Mouse (Mus musculus) stomach, embryonic 15.5 days (tissue): ENCODE results near the gene Rpusd2. TPM values are rescaled to one million over a fixed set of nuclear protein-coding genes. Genes with fewer than 3 reads are reported as not detected.
A peak's percentile ranks its signal among the peaks of the same experiment; 100 is the strongest.

Source experiments
- ATAC-seq: fragments of 200-750 bp; cut with Nextera tagmentation; 2 replicates; pipeline ENCODE4 v1.8.0; 2017; ENCODE audit warnings: low read depth, moderate number of reproducible peaks, moderate TSS enrichment; ENCODE audit not compliant: insufficient read depth, low FRiP score
- H3K27ac ChIP-seq: fragments of 300-500 bp; sonication (generic); 2 replicates; pipeline ENCODE4 v1.5.1; 2015; ENCODE audit warnings: mild to moderate bottlenecking, inconsistent platforms
- H3K27me3 ChIP-seq: fragments of 300-500 bp; sonication (generic); replicated peaks from 2 replicates; pipeline ENCODE4 v1.6.1; 2015; ENCODE audit warnings: inconsistent platforms
- H3K36me3 ChIP-seq: fragments of 300-500 bp; sonication (generic); 2 replicates; pipeline ENCODE4 v1.6.1; 2015; ENCODE audit warnings: inconsistent platforms
- H3K4me1 ChIP-seq: fragments of 300-500 bp; sonication (generic); 2 replicates; pipeline ENCODE4 v1.6.1; 2015; ENCODE audit warnings: inconsistent platforms
- H3K4me2 ChIP-seq: fragments of 300-500 bp; sonication (generic); 2 replicates; pipeline ENCODE4 v1.6.1; 2015; ENCODE audit warnings: mild to moderate bottlenecking, inconsistent platforms
- H3K4me3 ChIP-seq: fragments of 300-500 bp; sonication (generic); replicated peaks from 2 replicates; pipeline ENCODE4 v1.5.1; 2015; ENCODE audit warnings: inconsistent platforms
- H3K9ac ChIP-seq: fragments of 300-500 bp; sonication (generic); 2 replicates; pipeline ENCODE4 v1.6.1; 2015; ENCODE audit warnings: inconsistent platforms
- H3K9me3 ChIP-seq: fragments of 300-500 bp; sonication (generic); 2 replicates; pipeline ENCODE4 v1.6.1; 2016; ENCODE audit warnings: inconsistent platforms
- WGBS: fragments of 180-500 bp; shearing (Covaris S2); methylation state at CpG from one replicate; pipeline ENCODE4 v1.1.7; 2015; 5-methylcytosine and 5-hydroxymethylcytosine counted together
- polyA plus RNA-seq: library from polyadenylated mRNA; unstranded; fragments of >200 nt; fragmentation: Nextera tagmentation; extraction: Ambion mirVana; gene quantifications from 2 replicates; pipeline ENCODE4 v1.2.1, GENCODE M21; 2015

Rpusd2 gene
- polyA plus RNA-seq, 1 experiment from 2014 or later: 4.1 TPM

DNA sequence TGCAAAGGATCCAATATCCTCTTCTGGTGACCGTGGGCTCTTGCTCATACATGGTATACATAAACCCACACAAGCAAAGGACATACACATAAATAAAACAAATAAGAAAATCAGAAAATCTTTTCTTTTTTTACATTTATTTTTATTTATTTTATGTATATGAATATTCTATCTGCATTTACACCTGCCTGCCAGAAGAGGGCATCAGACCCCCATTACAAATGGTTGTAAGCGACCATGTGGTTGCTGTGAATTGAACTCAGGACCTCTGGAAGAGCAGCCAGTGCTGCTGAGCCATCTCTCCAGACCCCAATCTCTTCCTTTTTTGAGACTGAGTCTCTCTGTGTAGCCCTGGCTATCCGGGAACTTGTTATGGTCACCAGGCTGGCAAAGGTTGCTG lies 16.9 kb upstream of the Rpusd2 start:
- peaks cover 8% of the 10 kb centered on the region; the same call in 1 of the 2 replicates for H3K4me1 ChIP-seq
- H3K9me3 ChIP-seq: no peaks in the 10 kb centered on the region
- no peak overlapping the region for H3K4me2 ChIP-seq
- WGBS: 91% methylated on average over 3 of the region's 3 CpGs
- H3K27me3 ChIP-seq: no peaks in the 10 kb centered on the region
- H3K4me3 ChIP-seq: no peak overlapping the region
- ATAC-seq: no peak
- no peak overlapping the region for H3K27ac ChIP-seq
- no peak overlapping the region for H3K9ac ChIP-seq
- H3K36me3 ChIP-seq: peaks cover 17% of the 10 kb centered on the region

DNA sequence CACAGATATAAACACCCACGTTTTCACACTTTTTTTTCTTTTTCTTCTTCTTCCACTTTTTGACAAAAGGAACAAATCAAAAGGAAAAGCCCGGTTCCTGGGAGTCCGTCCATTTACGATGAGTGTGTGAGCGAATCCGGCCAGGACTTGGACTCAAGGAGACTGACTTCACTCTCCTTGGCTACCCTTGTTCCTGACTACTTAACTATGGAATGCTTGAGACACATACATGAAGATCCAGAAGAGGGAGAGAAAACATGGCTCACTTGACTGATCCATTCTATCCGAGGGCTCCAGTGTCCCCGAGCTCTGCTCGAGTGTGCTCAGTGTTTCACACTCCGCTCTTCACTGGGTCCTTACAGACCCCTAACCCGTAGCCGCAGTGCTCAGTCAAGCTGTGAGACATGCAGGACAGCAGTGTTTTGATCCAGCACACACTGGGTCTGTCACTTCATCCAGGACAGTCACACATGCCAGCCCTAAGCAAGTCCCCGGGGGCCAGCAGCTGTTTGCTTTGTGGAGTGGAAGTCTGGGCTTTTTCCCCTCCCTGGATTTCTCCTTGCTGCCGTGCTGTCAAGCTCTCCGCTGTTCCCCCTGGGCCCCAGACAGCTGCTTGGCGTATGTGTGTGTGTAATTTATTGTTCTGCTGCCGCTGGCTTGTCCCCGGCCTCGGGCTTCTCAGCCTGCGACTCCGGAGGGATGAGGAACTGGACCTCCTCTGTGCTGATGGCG lies 16.0 kb upstream of the Rpusd2 start:
- no peaks in the 10 kb centered on the region for H3K9me3 ChIP-seq
- peak overlapping the region; percentile 76 for H3K27ac ChIP-seq
- 40% methylated on average over 22 of the region's 22 CpGs for WGBS
- no peak overlapping the region for H3K9ac ChIP-seq
- ATAC-seq: peak; percentile 47; the same call in 1 of the 2 replicates
- no peaks in the 10 kb centered on the region for H3K27me3 ChIP-seq
- H3K4me3 ChIP-seq: no peak overlapping the region
- peaks cover 8% of the 10 kb centered on the region; the same call in 1 of the 2 replicates for H3K4me1 ChIP-seq
- H3K4me2 ChIP-seq: peak overlapping the region; percentile 24; the same call in 1 of the 2 replicates
- peaks cover 22% of the 10 kb centered on the region for H3K36me3 ChIP-seq

DNA sequence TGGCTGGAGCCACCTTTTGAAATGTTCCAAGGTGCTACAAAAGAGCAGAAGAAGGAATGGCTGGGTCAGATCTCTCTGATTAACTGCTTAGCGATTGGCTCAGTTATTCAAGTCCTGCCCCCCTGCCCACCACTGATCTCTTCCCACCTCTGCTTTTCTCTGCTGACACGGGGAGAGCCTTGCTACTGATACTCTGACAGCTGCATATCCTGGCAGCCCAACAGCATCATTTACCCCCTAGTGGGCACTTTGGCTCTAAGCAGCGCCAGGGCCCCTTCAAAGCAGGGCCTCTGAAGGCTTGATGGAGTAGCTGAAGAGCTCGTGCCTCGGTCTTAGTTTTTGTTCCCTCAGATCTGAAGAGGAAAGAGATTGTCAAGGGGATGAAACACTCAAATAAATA lies 15.5 kb upstream of the Rpusd2 start:
- WGBS: 26% methylated on average over 5 of the region's 5 CpGs
- no peaks in the 10 kb centered on the region for H3K9me3 ChIP-seq
- ATAC-seq: no peak
- H3K4me2 ChIP-seq: peak overlapping the region; percentile 24
- peaks cover 8% of the 10 kb centered on the region; the same call in 1 of the 2 replicates for H3K4me1 ChIP-seq
- H3K36me3 ChIP-seq: peaks cover 22% of the 10 kb centered on the region
- peak overlapping the region; percentile 76 for H3K27ac ChIP-seq
- no peak overlapping the region for H3K4me3 ChIP-seq
- no peaks in the 10 kb centered on the region for H3K27me3 ChIP-seq
- H3K9ac ChIP-seq: no peak overlapping the region

DNA sequence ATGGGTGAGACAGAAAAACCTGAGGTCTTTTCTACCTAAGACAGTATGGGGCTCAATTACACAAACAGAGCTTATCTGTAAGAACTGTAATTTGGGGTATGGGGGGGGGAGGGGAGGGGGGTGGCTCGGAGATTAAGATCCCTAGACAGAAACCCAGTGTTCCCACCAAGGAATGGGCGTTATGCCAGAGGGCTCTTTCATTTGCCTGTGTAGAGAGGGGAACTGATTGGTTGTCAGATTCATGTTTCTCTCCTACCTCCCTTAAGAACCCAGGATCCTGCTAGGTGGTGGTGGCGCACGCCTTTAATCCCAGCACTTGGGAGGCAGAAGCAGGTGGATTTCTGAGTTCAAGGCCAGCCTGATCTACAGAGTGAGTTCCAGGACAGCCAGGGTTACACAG lies 15.1 kb upstream of the Rpusd2 start:
- Histone ChIP-seq H3K4me2 (no peak overlapping the region), H3K4me1 (peaks cover 8% of the 10 kb centered on the region; the same call in 1 of the 2 replicates), H3K27me3 (no peaks in the 10 kb centered on the region), H3K4me3 (no peak overlapping the region), H3K9ac (no peak overlapping the region), H3K36me3 (peaks cover 22% of the 10 kb centered on the region), H3K27ac (peak overlapping the region; percentile 76; the same call in 1 of the 2 replicates), H3K9me3 (no peaks in the 10 kb centered on the region)
- ATAC-seq: no peak
- WGBS: 59% methylated on average over 4 of the region's 4 CpGs

DNA sequence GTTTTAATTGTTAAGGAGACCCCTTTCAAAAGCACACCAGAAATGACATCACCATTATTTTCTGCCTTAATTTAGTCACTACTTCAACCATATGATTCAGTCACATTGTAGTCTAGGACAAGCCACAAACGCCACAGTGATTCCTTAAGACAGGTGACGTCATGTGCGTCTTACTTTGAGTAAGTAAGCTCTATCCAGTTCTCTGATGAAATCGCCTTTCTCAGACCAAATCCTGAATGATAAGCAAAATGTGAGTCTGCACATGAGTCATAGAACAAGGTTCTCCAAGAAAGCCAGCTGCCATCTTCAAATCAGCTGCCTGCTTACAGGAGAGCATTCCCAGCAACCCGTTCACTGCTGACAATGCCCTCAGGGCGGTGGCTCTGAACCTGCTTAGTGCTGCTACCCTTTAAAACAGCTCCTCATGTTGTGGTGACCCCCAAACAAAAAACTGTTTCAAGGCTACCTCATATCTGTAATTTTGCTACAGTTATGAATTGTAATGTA lies 11.4 kb upstream of the Rpusd2 start:
- peaks cover 27% of the 10 kb centered on the region for H3K36me3 ChIP-seq
- no peak overlapping the region for H3K4me3 ChIP-seq
- no peak overlapping the region for H3K9ac ChIP-seq
- no peak for ATAC-seq
- no peaks in the 10 kb centered on the region for H3K9me3 ChIP-seq
- no peak overlapping the region for H3K4me2 ChIP-seq
- 95% methylated on average over 6 of the region's 6 CpGs for WGBS
- H3K4me1 ChIP-seq: peaks cover 8% of the 10 kb centered on the region; the same call in 1 of the 2 replicates
- no peak overlapping the region for H3K27ac ChIP-seq
- no peaks in the 10 kb centered on the region for H3K27me3 ChIP-seq

DNA sequence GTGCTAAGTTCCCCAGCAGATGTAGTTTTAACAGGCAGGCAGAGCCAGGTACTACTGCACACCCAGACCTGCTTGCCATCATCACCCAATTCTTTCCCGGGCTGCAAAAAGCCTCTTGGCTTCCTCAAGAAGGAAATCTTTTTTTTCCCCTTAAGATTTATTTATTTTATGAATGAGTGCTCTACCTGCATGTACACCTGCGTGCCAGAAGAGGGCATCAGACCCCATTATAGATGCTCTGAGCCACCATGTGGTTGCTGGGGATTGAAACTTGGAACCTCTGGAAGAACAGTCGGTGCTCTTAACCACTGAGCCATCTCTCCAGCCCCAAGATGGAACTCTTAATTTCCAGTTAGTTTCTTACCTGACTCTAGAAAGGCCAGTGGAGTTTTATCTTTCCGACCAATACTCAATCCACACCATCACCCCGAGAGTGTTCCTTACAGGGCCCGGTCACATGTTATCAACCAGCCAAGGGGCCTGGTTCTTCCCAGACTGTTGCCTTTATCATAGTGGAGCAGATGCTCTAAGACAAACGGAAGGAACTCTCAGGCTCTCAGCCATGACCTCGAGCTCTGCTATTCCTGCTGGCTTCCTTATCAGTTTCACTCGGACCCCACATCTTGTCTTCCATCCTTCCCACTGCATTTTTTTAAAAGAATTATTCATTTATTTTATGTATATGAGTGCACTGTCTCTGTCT lies 9.9 kb upstream of the Rpusd2 start:
- WGBS: 62% methylated on average over 9 of the region's 9 CpGs
- peak; percentile 79; the same call in 1 of the 2 replicates for ATAC-seq
- no peak overlapping the region for H3K4me3 ChIP-seq
- no peak overlapping the region for H3K4me2 ChIP-seq
- H3K9ac ChIP-seq: no peak overlapping the region
- H3K27ac ChIP-seq: no peak overlapping the region
- H3K4me1 ChIP-seq: peaks cover 7% of the 10 kb centered on the region
- no peaks in the 10 kb centered on the region for H3K27me3 ChIP-seq
- H3K36me3 ChIP-seq: peaks cover 27% of the 10 kb centered on the region
- no peaks in the 10 kb centered on the region for H3K9me3 ChIP-seq

DNA sequence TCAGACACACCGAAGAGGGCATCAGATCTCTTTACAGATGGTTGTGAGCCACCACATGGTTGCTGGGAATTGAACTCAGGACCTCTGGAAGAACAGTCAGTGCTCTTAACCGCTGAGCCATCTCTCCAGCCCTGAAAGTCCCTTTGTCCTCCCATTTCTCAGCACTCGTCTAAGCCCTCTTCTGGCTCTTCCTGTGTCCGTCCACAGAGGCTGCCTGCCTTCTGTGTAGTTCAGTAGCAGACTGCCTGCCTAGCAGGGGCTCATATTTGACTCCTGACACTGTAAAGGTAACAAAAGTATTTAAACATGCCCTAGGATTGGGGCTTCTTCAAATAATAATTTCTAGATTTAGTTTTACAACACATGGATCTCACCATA lies 9.4 kb upstream of the Rpusd2 start:
- peaks cover 8% of the 10 kb centered on the region for H3K4me1 ChIP-seq
- no peaks in the 10 kb centered on the region for H3K27me3 ChIP-seq
- H3K27ac ChIP-seq: no peak overlapping the region
- WGBS: 65% methylated on average over 4 of the region's 4 CpGs
- H3K4me3 ChIP-seq: no peak overlapping the region
- ATAC-seq: no peak
- H3K4me2 ChIP-seq: no peak overlapping the region
- H3K9me3 ChIP-seq: no peaks in the 10 kb centered on the region
- peaks cover 27% of the 10 kb centered on the region for H3K36me3 ChIP-seq
- H3K9ac ChIP-seq: no peak overlapping the region

DNA sequence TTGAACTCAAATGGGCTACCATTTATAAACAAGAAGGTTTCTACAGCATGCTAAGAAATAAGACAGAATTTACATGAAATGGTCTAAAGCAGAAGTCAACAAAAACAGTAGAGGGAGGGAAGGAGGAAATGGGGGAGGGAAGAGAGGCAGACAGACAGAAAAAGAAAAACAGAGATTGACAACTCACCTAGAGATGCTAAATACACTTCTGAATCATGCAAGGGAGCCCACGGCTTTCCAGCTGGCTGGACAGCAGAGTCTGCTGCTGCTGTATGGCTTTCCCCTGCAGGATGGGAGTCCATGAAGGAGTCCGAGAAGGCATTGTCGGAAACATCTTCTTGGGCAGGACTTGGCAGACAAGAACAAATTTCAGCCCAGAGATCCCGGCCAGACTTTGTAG lies 7.6 kb upstream of the Rpusd2 start:
- Histone ChIP-seq H3K27ac (no peak overlapping the region), H3K4me3 (no peak overlapping the region), H3K4me2 (no peak overlapping the region), H3K27me3 (no peaks in the 10 kb centered on the region), H3K4me1 (peaks cover 8% of the 10 kb centered on the region), H3K36me3 (peaks cover 16% of the 10 kb centered on the region; the same call in 1 of the 2 replicates), H3K9me3 (no peaks in the 10 kb centered on the region), H3K9ac (no peak overlapping the region)
- 87% methylated on average over 4 of the region's 4 CpGs for WGBS
- no peak for ATAC-seq

DNA sequence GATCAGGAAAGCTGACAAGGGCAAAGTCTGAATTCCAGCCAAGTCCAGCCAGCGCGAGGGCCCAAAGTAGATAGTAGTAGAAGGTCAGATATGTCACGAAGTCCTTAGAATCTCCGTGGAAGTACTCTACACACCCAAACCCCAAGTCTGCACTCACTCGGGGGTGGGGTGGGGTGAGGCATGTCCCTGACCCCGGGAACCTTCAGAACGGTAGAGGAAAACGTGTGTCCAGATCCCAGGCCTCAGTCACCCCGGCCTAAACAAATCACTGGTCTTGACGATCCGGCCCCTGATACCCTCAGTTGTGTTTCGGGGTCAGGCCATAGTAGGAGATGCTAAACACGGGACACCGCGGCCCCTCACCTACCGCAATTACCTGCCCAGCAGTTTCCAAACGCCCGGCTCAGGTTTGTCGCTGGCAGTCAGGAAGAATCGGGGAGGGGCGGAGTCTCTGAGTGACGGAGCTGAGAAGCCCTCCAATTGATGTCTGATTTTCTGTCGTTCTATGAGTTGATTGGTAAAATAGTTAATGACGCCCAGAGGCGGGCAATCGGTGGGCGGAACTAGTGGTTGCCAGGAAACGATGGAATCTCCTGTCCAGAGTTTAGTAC lies 5.5 kb upstream of the Rpusd2 start, which contains the start of gene Ccdc32:
Gene Ccdc32 (minus strand): TSS at position 453 of the 611 bp plus-strand sequence.
- Histone ChIP-seq H3K9ac (peak within 1 kb of the TSS; percentile 64), H3K27me3 (no peaks in the 10 kb centered on the region), H3K4me1 (peaks cover 8% of the 10 kb centered on the region), H3K27ac (no peak within 1 kb of the TSS), H3K4me2 (peak within 1 kb of the TSS; percentile 66), H3K9me3 (no peaks in the 10 kb centered on the region), H3K4me3 (peak within 1 kb of the TSS; percentile 62), H3K36me3 (peaks cover 5% of the 10 kb centered on the region; the same call in 1 of the 2 replicates)
- under 1% methylated on average over 28 of the region's 28 CpGs for WGBS
- ATAC-seq: peak; percentile 92

DNA sequence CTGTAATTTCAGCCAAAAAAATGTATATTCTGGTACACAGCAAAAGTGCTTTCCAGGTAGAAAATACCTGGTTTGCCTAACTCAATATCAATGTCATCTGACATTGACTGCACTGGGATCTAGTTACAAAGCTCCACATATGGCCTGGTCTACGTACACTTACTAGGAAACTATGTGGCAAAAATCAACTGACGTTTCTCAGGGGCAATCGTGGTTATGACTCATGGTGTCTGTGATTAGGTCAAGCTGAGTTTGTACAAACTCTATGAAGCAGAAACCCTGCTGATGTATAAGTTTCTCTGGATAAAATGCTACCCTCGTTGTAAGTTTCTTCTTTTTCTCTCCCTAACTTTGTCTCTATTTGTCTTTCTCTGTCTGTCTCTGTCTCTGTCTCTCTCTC lies 2.4 kb upstream of the Rpusd2 start:
- H3K4me1 ChIP-seq: peaks cover 12% of the 10 kb centered on the region
- no peak overlapping the region for H3K4me3 ChIP-seq
- ATAC-seq: no peak

DNA sequence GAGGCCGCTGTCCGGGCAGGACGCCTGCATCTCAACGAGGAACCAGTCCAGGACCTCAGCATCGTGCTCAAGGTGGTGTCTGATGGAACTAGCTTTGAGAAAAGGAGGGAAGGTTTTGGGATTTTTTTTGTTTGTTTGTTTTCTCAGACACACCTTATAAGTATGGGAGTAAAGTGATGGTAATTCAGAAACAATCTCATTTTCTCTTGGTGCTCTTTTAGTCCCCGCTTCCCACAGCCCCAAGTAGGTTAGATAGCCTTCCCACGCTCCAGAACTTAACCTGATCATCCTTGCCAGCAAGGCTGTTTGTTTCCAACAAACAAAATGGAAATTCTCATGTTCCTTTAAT lies 781 bp downstream of the Rpusd2 start:
- peak overlapping the region; percentile 94 for H3K4me3 ChIP-seq
- H3K27me3 ChIP-seq: no peaks in the 10 kb centered on the region
- H3K9ac ChIP-seq: peak overlapping the region; percentile 83
- H3K36me3 ChIP-seq: peaks cover 15% of the 10 kb centered on the region
- peak overlapping the region; percentile 88; the same call in 1 of the 2 replicates for H3K27ac ChIP-seq
- H3K4me1 ChIP-seq: 0 out of 2 replicates have a peak, but pooled peaks cover 4% of the 10 kb centered on the region
- no peaks in the 10 kb centered on the region for H3K9me3 ChIP-seq
- ATAC-seq: 0 out of 2 replicates have a peak, but pooled peaks have one; percentile 6
- 8% methylated on average over 7 of the region's 7 CpGs for WGBS
- peak overlapping the region; percentile 78 for H3K4me2 ChIP-seq

More for the DNA sequence above, 2.4 kb upstream of the Rpusd2 start:
- WGBS: 49% methylated on average over 4 of the region's 4 CpGs
- no peaks in the 10 kb centered on the region for H3K9me3 ChIP-seq
- H3K9ac ChIP-seq: no peak overlapping the region
- no peak overlapping the region for H3K27ac ChIP-seq
- H3K27me3 ChIP-seq: no peaks in the 10 kb centered on the region
- H3K36me3 ChIP-seq: no peaks in the 10 kb centered on the region
- no peak overlapping the region for H3K4me2 ChIP-seq
